Mouse (Mus musculus): ENCODE measurements around the gene Rtkn2. TPM values are rescaled to one million over a fixed set of nuclear protein-coding genes. Genes with fewer than 3 reads are reported as not detected.

Gene Rtkn2
- total and polyA plus RNA-seq, 3 experiments: 1.1 to 1.3 TPM; not detected in 1

- H3K4me3 ChIP-seq (ENCODE audit: control insufficient read depth in 1 of 2, insufficient read depth in 1 of 2, low read depth in 2 of 2, low read length in 2 of 2): no peak overlapping the region
- H3K36me3 ChIP-seq (ENCODE audit: control insufficient read depth in 1 of 2, insufficient read depth in 2 of 2, low read length in 2 of 2): no peaks in the 10 kb centered on the region
- no peak overlapping the region for H3K27ac ChIP-seq (ENCODE audit: control insufficient read depth, low read depth, low read length)
- H3K27me3 ChIP-seq (ENCODE audit: control insufficient read depth in 1 of 2, insufficient read depth in 2 of 2, low read length in 2 of 2): no peaks in the 10 kb centered on the region
- no peak overlapping the region for H3K9ac ChIP-seq (ENCODE audit: control insufficient read depth, low read depth, low read length, poor library complexity, severe bottlenecking)
- TF ChIP-seq ZC3H11A (IDR thresholded peaks at IDR 0.05; ENCODE audit: low read depth, low read length) (no peak), MAFK (IDR thresholded peaks at IDR 0.05; ENCODE audit: borderline replicate concordance, low read depth, low read length) (no peak), RCOR1 (IDR thresholded peaks at IDR 0.05; ENCODE audit: low read depth, low read length) (no peak), CHD2 (IDR thresholded peaks at IDR 0.05; ENCODE audit: low read length) (no peak), MYB (IDR thresholded peaks at IDR 0.05; ENCODE audit: low read depth, low read length) (no peak), MAX (IDR thresholded peaks at IDR 0.05; ENCODE audit: low read length) (no peak), ZMIZ1 (IDR thresholded peaks at IDR 0.05; ENCODE audit: low read depth, low read length) (no peak), USF1 (IDR thresholded peaks at IDR 0.05; ENCODE audit: low read depth, low read length) (no peak), USF2 (IDR thresholded peaks at IDR 0.05; ENCODE audit: borderline replicate concordance in 1 of 2, insufficient read depth in 1 of 2, low read depth in 1 of 2, low read length in 2 of 2) (no peak), BHLHE40 (IDR thresholded peaks at IDR 0.05; ENCODE audit: borderline replicate concordance, low read depth, low read length) (no peak), MYC (IDR thresholded peaks at IDR 0.05; ENCODE audit: low read depth, low read length) (no peak), ZNF384 (IDR thresholded peaks at IDR 0.05; ENCODE audit: low read depth, low read length) (no peak), MEF2A (IDR thresholded peaks at IDR 0.05; ENCODE audit: extremely low read depth, insufficient replicate concordance, low read depth, low read length, poor library complexity, severe bottlenecking) (no peak), ZKSCAN1 (IDR thresholded peaks at IDR 0.05; ENCODE audit: low read depth, low read length) (no peak), RAD21 (IDR thresholded peaks at IDR 0.05; ENCODE audit: low read depth, low read length) (no peak), EP300 (IDR thresholded peaks at IDR 0.05; ENCODE audit: low read depth in 1 of 2, low read length in 2 of 2) (no peak)
- H3K4me1 ChIP-seq (ENCODE audit: control insufficient read depth in 1 of 2, insufficient read depth in 2 of 2, low read length in 2 of 2): peaks cover 0 to under 1% of the 10 kb centered on the region in 2 experiments; a peak in 1 of 4 replicates
- no peaks in the 10 kb centered on the region for H3K79me2 ChIP-seq (ENCODE audit: control insufficient read depth, insufficient read depth, low read length, poor library complexity)
- H3K9me3 ChIP-seq (replicated peaks; ENCODE audit: insufficient read depth, low read length): no peaks in the 10 kb centered on the region
- no peak for DNase-seq (ENCODE audit: low read depth, low spot score)
Observed at GRCm38 (mm10) chr10:68075181-68075580, 95.8 kb downstream of the Rtkn2 start.

GRCm38 (mm10) chr10:68078708-68079107 lies 99.3 kb downstream of the Rtkn2 start:
- Histone ChIP-seq H3K9ac (ENCODE audit: control insufficient read depth, low read depth, low read length, poor library complexity, severe bottlenecking) (no peak overlapping the region), H3K4me1 (ENCODE audit: control insufficient read depth in 1 of 2, insufficient read depth in 2 of 2, low read length in 2 of 2) (peaks cover 0 to 8% of the 10 kb centered on the region in 2 experiments; a peak in 1 of 4 replicates), H3K27ac (ENCODE audit: control insufficient read depth, low read depth, low read length) (no peak overlapping the region), H3K36me3 (ENCODE audit: control insufficient read depth in 1 of 2, insufficient read depth in 2 of 2, low read length in 2 of 2) (peaks cover 0 to 3% of the 10 kb centered on the region in 2 experiments; a peak in 1 of 4 replicates), H3K9me3 (replicated peaks; ENCODE audit: insufficient read depth, low read length) (no peaks in the 10 kb centered on the region), H3K27me3 (ENCODE audit: control insufficient read depth in 1 of 2, insufficient read depth in 2 of 2, low read length in 2 of 2) (no peaks in the 10 kb centered on the region), H3K79me2 (ENCODE audit: control insufficient read depth, insufficient read depth, low read length, poor library complexity) (no peaks in the 10 kb centered on the region), H3K4me3 (ENCODE audit: control insufficient read depth in 1 of 2, insufficient read depth in 1 of 2, low read depth in 2 of 2, low read length in 2 of 2) (no peak overlapping the region)
- DNase-seq (ENCODE audit: low read depth, low spot score): no peak
- TF ChIP-seq POLR2A (IDR thresholded peaks at IDR 0.05; ENCODE audit: control insufficient read depth in 1 of 2, insufficient read depth in 1 of 2, low read depth in 1 of 2, low read length in 2 of 2, poor library complexity in 1 of 2) (no peak), MYB (IDR thresholded peaks at IDR 0.05; ENCODE audit: low read depth, low read length) (no peak), MYC (IDR thresholded peaks at IDR 0.05; ENCODE audit: low read depth, low read length) (no peak), CHD2 (IDR thresholded peaks at IDR 0.05; ENCODE audit: low read length) (no peak), MAZ (IDR thresholded peaks at IDR 0.05; ENCODE audit: low read depth, low read length) (no peak), BHLHE40 (IDR thresholded peaks at IDR 0.05; ENCODE audit: borderline replicate concordance, low read depth, low read length) (no peak), POLR2AphosphoS2 (IDR thresholded peaks at IDR 0.05; ENCODE audit: low read length) (no peak), KAT2A (conservative IDR thresholded peaks at IDR 0.05; ENCODE audit: low read depth, low read length) (no peak), SMC3 (IDR thresholded peaks at IDR 0.05; ENCODE audit: low read depth, low read length) (no peak), CHD1 (IDR thresholded peaks at IDR 0.05; ENCODE audit: low read depth, low read length) (no peak), MAX (IDR thresholded peaks at IDR 0.05; ENCODE audit: low read length) (no peak), EP300 (IDR thresholded peaks at IDR 0.05; ENCODE audit: low read depth in 1 of 2, low read length in 2 of 2) (no peak), E2F4 (IDR thresholded peaks at IDR 0.05; ENCODE audit: borderline replicate concordance, low read depth, low read length) (no peak), ZC3H11A (IDR thresholded peaks at IDR 0.05; ENCODE audit: low read depth, low read length) (no peak)
